Mouse (Mus musculus): ENCODE measurements at regions not wholly inside any gene's neighbourhood (a gene's known extent, or its start where the extent isn't known, plus 50 kb on each side); places are given as distances from the start of the nearest gene placed in this dataset.

DNA sequence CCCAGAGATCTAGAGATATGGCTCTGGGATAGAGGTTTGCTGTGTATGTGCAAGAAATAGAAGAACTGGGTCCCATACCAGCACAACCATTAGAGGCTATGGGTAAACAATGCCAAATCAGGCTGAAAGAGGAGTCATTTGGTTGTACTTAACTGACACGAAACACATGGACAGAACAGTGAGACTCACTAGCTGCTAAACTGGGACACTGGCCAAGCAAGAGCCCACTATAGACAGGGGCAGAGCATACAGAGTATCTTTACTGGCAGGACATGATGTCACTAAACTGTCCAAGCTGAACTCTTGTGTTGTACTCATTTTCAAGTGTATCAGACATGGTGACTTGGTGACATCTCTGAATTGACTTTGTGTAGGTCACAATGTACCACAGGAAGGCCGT lies 371.3 kb upstream of the Dynlrb2 start:
- no peak for DNase-seq (ENCODE audit: low spot score in 2 of 2)

DNA sequence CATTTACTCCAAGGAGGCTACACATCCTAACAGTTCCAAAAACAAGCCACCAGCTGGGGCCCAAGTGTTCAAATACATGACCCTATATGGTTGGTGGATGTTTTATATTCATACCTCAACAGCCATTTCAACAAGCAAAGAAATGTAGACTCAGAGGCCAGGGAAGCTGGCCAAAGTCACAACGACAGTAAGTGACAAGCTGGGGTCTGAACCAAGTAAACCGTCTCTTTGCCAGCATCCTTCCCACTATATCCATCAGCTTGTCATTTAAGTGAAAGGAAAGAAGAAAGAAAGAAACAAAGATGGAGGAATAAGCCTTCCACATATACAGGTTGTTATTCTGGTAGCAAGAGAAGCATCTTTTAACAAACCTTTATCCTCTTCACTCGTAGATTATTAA lies 371.7 kb upstream of the Dynlrb2 start:
- no peak for DNase-seq (ENCODE audit: low spot score in 2 of 2)

DNA sequence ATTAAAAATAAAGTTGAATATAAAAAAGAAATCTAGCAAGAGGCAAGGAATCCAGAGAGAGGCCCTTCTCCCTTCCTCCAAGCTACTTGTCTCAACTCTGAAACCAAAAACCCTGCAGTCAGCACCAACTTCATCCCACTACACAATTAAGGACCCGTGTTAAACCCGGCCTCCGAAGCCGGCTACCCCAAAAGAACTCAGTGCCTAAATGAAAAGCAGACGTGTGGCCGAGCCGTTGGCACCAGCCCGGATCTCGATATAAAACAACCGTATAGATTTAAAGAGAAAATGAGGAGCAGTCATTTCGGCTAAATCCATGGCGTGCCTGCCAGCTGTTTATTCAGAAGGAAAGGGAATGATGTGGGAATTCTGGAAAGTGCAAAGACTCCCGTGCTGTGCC lies 384.7 kb upstream of the Dynlrb2 start:
- no peak for DNase-seq (ENCODE audit: low spot score in 2 of 2)

DNA sequence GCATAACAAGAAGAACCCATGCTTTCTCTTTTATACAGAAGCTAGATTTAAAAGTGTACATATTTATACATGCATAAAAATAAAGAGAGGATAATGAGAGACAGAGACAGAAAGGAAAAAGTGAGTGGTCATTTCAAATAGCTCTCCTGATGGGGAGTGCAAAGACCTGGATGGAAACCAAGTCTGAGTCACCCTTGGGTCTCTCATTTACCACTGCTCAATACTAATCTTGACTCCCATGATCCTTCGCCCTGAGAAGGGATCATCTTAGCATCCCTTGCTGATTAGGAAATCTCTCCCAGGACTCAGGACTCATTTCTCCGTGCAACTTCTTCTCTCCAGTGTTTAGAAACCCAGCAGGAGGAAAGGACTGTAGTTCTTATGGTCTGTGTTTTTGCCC lies 386.9 kb upstream of the Dynlrb2 start:
- DNase-seq (ENCODE audit: low spot score in 2 of 2), result no peak

DNA sequence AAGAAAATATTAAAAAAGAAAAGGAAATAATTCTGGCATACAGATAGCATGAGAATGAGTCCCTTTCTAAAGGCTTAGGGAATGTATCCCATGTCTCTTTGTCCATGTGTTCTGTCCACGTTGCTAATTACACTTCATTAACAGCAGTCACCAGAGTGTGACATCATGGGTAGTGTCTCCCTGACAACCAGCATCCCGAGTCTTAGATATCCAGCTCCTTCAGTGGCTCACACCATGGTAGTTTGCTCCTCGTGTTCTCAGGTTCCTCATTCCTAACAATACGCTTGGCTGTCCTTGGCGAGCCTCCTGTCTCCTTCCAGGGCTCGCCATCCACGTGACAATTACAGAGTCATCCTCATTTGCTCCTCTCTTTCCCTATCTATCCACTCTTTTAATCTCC lies 388.1 kb upstream of the Dynlrb2 start:
- DNase-seq (ENCODE audit: low spot score in 2 of 2), result no peak

DNA sequence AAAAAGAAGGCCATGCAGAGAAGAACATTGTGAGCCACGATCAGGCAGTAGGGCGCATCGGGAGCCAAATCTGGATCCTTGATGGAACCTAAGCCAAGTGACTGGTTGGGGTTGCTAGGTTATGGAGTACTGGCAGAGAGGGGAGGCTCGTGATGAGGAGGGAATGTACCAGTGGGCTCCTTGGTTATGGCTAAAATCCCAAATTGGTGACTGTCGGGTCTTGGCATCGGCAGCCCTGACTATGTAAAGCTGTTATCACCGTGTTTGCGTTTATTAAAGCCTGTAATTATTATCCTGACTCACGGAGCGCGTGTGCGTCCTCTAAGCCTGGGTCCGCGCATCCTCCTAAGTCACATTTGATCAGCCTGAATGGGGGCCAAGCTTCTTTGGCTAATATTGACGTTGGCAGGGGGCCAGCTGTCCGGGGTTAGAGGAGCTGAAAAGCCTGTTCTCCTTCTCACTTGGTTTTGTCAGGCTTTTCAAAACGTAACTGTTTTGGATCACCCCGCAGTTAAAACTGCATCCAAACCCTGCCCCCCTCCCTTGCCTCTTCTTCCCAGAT lies 388.9 kb upstream of the Dynlrb2 start:
- DNase-seq (ENCODE audit: low spot score in 2 of 2), result peak; percentile 28 to 33

DNA sequence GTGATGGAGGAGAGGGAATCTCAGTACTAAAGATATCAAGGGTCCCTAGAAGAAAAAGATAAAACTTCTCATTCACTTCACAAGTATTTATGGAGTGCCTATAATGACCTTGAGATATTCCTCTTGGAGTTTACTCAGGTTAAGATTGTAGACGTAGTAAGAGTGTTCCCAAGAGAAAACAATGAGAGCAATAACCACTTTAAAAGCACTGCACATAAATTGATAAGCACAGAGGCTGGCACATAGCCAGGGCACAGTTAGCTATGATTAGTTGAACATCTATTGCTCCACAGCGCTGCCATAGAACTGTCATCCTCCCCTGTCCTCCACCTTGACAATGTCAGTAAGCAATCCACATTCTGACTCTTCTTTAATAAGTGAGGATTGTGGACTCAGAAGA lies 389.8 kb upstream of the Dynlrb2 start:
- DNase-seq (ENCODE audit: low spot score in 2 of 2), result no peak

DNA sequence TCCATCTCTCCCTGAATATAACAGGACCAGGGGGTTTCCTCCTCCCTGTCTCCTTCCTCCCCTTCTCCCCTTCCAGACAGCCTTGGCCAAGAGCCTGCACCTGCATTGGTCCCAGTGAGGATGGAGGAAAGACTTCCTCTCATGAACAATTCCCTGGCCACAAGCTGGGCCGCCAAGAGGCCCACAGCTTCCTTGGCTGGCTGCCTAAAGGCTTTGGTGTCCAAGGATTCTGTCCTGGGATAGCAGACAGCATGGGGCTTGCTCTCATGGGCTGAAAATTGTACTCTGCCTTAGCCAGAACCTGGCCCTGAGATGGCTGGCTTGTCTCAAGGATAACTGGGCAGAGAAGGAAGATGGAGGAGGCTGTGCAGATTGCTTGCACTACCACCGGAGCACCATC lies 390.3 kb upstream of the Dynlrb2 start:
- DNase-seq (ENCODE audit: low spot score in 2 of 2), result no peak

DNA sequence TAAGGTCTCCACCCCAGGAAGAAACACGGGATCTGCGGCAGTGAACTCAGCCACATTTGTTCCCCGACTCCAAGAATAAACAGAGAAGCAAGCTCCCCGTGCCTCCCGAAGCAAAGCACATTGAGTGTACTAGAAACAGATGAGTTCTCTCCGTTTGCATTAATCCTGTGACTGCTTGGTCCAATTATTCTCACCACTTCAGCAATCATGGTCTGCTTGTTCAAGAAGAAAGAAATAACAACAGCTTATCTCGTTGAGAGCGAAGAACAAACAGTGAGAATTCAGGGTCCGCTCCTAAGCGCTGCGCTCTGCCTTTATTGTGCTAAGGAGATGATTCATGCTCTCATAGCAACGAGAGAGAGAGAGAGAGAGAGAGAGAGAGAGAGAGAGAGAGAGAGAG lies 393.6 kb upstream of the Dynlrb2 start:
- peak; percentile 22 to 36 for DNase-seq (ENCODE audit: low spot score in 2 of 2)

DNA sequence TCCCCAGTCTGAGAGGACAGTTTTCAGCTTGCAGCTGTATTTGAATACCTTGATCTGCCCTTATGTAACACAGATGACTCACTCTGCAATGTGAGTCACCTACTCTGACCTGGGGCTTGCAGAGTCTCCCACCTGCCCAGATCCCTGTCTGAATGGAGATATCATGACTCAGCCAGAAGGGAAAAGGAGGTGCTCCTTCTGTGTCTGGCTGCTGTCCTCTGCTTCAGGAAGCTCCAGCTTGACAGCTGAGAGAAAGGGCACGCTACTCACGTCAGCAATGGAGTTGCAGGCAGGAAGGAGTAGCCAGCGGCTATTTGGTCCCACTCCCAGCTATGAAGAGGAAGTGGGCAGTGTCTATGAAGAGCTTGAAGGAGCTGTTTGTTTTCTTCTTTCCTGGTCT lies 389.1 kb upstream of the Maf start:
- no peak for DNase-seq (ENCODE audit: low spot score in 2 of 2)

DNA sequence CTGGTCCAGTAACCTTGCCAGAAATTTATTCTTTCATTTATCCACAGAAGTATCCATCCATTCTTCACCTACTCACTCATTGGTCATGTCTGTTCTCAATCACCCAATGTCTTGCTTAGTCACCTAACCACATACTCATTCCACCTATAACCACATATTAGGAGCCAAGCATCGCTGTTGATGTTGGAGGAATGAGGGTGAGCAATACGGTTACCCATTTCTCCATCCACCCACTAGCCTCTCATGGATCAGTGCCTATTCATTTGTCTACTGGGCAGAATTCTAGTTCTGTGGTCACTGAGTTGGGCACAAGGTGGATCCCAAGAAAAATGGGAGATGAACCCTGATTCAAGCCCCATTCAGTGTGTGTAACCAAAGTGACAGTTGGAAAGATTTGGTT lies 375.6 kb upstream of the Maf start:
- DNase-seq (ENCODE audit: low spot score in 2 of 2), result no peak

DNA sequence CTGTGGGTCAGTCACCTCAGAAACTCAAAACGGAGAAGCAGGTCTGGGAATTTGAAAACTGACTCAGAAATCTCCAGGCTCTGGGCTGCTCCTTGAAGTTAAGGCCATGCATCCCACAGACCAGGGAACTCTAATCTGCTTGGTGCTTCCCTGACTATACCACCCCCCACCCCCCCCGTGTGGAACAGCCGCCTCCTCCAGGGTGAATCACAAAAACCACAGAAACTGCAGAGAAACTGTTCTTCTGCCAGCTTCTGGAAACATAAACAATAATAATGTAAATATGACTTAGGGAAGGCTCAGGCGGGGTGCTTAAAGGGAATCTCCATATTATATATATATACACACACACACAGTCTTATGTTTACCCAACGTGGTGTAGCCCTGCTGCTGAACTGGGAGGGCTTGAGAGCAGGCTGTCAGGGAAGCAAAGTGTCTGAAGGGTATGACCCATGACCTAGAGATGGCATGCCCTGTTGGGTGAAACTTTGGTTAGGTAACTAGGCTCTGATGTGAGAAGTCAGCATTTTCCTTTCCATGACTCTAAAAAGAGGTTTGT lies 371.3 kb upstream of the Maf start:
- no peak for DNase-seq (ENCODE audit: low spot score in 2 of 2)

DNA sequence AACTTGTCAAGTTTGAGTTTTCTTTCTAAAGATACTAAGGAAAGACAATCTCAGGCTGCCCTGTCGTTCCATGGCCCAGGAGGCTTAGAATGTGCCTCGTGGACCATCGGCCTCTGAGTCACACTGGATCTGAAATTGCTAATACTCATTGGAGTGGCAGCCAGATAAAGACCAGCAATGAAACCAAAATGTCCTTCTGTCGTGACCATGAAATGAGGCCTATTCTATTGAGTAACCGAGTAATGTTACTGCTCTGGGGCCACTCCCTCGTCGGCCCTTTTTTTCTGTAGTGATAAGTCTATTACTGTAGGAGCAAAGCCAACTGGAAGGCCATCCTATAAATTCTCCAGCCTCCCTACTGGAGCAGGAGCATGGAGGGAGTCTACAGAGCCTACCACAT lies 363.9 kb upstream of the Maf start:
- no peak for DNase-seq (ENCODE audit: low spot score in 2 of 2)

DNA sequence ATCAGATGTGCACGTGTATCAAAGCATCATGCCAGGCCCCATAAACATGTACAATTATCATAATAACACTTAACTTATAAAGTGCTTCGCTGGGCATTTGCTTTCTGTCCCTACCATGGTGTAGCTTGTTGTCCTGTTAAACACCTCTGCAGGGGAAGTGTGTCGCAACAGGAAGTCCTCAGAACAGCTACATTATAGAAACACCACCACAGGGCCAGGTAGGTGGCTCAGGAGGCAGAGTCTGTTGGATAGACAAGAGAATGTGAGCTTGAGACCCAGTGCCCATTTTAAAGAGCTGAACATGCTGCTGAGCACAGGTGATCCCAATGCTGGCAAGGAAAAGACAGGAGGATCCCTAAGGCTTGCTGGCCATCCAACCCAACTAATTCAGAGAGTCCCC lies 361.9 kb upstream of the Maf start:
- no peak for DNase-seq (ENCODE audit: low spot score in 2 of 2)

DNA sequence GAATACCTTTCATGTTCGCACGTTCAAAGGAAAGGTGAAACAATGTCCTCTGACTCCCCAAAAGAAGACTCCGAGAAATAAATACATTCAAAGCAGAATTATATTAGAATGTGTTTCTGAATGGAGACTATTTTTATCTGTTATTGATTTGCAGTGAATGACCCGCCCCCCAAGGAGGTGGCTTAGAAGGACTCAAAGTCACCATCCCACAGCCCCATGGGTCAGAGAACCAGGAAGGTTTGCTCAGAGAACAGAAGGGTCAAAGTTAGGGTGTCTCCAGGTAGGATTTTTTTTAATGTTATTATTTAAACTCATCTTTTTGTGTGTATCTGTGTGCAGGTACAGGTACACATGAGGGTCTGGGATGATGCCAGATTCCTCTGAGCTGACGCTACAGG lies 360.4 kb upstream of the Maf start:
- DNase-seq (ENCODE audit: low spot score in 2 of 2), result no peak

DNA sequence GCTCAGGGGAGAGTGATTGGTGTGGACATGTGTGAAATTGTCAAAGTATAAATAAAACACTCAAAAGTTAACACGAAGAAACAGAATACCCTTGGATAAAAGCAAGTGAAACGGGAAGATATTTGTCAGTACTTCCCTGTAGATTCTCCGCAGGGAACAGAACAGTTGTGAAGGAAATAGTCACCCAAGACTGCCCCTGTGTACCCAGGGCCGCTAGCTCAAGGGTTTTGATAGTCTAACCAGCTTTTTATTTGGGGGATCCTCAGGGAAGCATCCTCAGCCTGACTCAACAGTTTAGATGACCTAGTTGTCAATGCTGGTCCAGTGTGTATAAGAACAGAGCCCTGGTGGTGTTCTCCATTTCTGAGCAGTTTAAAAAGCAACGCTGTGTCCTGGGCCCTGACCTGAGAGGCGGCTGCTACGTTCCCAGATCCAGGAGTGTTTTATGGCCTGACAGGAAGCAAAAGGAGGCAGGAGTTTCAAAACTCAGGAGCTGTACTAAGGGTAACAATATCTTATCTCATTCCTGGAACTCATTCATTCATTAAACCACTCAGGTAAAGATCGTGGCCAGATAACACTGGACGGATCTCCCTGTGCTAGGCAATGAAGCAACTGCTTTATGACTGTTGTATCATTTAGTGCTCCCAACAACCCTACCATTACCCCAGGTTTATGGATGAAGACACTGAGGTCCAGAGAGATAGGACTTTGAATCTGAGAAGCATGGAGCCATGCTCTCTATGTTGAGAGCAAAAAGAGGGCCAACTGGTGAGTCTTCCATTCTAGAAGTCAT lies 359.8 kb upstream of the Maf start:
- DNase-seq (ENCODE audit: low spot score in 2 of 2), result no peak

DNA sequence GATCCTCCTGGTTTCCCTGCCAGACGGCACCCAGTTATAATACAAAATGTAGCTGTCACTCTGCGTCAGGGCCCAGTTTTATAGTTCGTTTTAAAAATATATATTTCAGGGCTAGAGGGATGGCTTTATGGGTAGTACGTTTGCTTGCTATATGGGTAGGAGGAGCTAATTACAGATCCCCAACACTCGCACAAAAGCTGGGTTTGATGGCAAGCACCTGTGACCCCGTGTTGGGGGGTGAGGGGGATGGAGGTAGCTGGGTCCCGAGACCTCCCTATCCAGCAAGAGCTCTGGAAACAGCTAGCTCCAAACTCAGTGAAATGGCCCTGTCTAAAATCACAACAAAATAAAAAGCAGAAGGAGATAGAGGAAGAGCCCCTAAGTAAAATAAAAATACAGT lies 358.3 kb upstream of the Maf start:
- DNase-seq (ENCODE audit: low spot score in 2 of 2), result no peak

DNA sequence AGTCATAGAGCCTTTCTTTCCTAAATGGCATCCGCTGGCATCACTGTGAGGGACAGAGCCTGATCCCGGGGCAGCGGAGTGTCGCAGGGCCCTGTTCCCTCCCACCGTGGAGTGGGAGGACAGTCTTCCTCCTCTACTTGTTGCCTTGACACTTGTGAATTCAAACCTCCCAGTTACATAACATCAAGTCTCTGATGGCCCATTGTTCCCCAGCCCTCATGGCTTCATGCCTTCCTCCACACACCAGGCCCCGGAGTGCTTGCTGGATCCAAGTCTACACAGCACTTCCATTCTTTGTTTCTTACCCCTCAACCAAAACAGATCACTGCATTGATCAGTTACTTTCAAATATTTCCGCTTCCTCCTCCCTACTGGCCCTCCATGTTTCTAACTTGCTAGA lies 357.7 kb upstream of the Maf start:
- DNase-seq (ENCODE audit: low spot score in 2 of 2), result peak; percentile 5

DNA sequence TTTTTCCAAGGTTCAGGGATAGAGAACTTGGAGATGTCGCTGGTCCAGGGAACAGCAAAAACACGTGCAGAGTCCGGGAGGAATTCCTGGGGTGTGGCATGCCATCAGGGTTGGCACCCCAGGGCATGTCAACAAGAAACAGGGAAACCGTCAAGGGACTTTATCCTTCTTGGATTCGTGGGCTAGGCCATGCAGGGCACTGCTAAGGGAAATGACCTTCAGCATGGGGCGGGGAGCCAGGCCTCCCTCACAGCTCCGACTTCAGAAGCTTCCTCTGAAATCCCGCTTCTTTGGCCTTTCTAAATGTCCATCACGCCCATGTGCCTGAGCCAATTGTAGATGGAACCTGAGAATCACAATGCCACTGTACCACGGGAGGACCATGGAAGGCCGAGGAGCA lies 357.0 kb upstream of the Maf start:
- DNase-seq (ENCODE audit: low spot score in 2 of 2), result no peak

DNA sequence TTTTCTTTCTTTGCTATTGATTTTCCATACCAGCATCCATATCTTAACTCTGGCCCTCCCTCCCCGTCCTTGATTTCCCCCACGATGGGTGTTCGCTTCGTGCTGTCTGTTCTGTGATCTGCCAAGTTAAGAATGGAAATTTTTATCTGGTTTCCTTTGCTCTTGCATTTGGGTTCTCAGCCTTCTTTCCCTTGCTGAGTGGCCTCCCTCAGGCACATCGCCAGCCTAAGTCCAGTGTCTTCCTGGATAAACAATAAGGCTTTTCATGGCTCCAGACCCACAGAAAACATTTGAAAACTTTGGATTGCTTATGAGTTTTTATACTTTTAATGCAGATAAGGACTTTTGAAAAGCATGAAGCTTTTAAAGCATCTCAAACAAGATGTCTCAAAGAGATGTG lies 355.9 kb upstream of the Maf start:
- DNase-seq (ENCODE audit: low spot score in 2 of 2), result no peak

DNA sequence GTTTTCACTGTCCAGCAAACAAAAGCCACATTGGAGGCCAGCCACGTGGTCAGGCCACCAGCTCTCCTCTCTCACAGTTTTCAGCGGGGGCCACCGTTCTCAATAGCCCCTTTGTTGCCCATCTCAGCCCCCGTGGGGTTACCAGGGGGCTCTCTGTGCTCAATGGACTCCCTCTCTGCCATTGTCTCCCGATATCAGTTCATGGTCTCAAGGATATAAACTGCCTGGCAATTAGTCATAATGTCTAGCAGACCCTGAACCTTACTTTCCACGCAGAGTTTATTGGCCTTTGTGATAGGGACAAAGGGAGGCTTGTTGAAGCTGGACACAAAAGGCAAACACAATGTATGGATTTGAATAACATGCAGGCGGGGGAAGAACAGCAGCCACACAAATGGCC lies 345.9 kb upstream of the Maf start:
- DNase-seq (ENCODE audit: low spot score in 2 of 2), result peak in 1 of 2 experiments; percentile 1

DNA sequence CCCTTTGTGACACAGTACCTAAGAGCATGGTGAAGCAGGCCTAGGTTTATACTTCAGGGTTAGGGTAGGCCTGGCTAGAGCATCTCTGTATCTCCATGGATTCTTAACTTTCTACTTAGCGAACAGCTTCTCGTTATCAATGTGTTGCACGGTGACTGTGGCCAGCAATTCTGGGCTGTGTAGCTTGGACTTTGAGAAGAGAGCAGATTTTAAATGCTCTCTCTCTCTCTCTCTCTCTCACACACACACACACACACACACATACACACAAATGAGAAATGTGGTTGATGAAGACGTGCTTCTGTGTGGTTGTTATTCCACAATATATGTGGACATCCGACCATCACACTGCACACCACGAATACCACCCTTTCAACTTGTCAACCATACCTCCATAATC lies 345.4 kb upstream of the Maf start:
- no peak for DNase-seq (ENCODE audit: low spot score in 2 of 2)

DNA sequence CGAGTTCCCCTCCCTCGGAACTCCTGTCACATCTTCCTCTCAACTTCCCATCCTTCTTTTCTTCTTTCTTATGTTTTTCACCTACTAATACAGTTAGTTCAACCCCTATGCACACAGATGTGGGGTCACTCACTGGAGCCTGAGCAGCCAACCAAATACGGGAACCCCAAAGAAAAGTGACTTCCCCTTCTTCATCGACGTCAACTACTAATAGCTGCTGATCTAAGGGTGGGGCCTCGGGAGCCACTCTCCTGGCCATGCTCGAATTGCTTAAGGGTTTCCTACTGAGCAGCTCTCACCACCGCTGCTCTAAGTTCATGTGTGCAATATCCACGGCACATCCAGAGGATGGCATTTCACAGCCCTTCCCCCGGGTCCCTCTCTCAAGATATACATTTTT lies 340.9 kb upstream of the Maf start:
- no peak for DNase-seq (ENCODE audit: low spot score in 2 of 2)

DNA sequence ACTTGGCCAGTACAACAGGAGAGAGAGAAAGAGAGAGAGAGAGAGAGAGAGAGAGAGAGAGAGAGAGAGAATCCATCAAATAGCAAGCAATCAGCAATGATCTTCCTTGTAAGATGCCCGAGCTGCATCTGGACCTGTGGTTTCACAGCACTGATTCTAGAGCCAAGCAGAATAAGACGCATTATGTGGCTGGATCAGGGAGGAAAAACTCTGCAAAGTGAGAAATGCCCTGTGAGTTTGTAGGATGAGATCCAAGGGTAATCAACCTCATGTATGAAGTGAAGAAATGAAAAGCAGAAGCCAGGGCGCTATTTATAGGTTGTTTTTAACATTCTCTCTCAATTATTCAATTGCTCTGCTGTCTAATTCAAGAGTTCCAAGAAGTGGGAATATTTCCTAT lies 339.3 kb upstream of the Maf start:
- DNase-seq (ENCODE audit: low spot score in 2 of 2), result no peak

Measured in frontal cortex, postnatal 36 days (tissue).